Mouse (Mus musculus) C2C12 (cell line): Measurements from ENCODE around the gene Asic2. TPM values are rescaled to one million over a fixed set of nuclear protein-coding genes. Genes with fewer than 3 reads are reported as not detected.
A peak's percentile ranks its signal among the peaks of the same experiment; 100 is the strongest.

Experiments
- H3K27me3 ChIP-seq: one replicate; pipeline ENCODE4 v1.6.1; 2011; ENCODE audit not compliant: control insufficient read depth, insufficient read depth, insufficient read length
- H3K36me3 ChIP-seq: one replicate; pipeline ENCODE4 v1.6.1; 2011; ENCODE audit not compliant: control insufficient read depth, insufficient read depth
- H3K4me3 ChIP-seq: one replicate; pipeline ENCODE4 v1.5.1; 2011; ENCODE audit warnings: mild to moderate bottlenecking, control low read depth; ENCODE audit not compliant: poor library complexity, insufficient read depth, severe bottlenecking
- H3K79me2 ChIP-seq: one replicate; pipeline ENCODE4 v1.6.1; 2011; ENCODE audit not compliant: control insufficient read depth, insufficient read depth
- H3K79me3 ChIP-seq: one replicate; pipeline ENCODE4 v1.6.1; 2011; ENCODE audit warnings: low read depth, control low read depth
- H3ac ChIP-seq: one replicate; pipeline ENCODE3; 2011; ENCODE audit warnings: low read depth; ENCODE audit not compliant: control insufficient read depth, insufficient read length
- CEBPB ChIP-seq: IDR thresholded peaks from one replicate; pipeline ENCODE4 v1.6.1; 2011; ENCODE audit warnings: low read depth, mild to moderate bottlenecking, control low read depth, moderate library complexity
- CTCF ChIP-seq: IDR thresholded peaks from one replicate; pipeline ENCODE4 v1.5.1; 2011; ENCODE audit not compliant: control insufficient read depth, insufficient read depth, insufficient read length
- FOSL1 ChIP-seq: IDR thresholded peaks from one replicate; pipeline ENCODE4 v1.8.0; 2011; ENCODE audit warnings: mild to moderate bottlenecking, low read length; ENCODE audit not compliant: poor library complexity, insufficient read depth, severe bottlenecking
- MAX ChIP-seq: IDR thresholded peaks from one replicate; pipeline ENCODE4 v1.6.1; 2011; ENCODE audit warnings: mild to moderate bottlenecking, control low read depth
- MYOD1 ChIP-seq: IDR thresholded peaks from one replicate; pipeline ENCODE4 v1.6.1; 2011; ENCODE audit warnings: low read depth; ENCODE audit not compliant: control insufficient read depth, insufficient read length
- MYOG ChIP-seq: IDR thresholded peaks from one replicate; pipeline ENCODE4 v1.6.1; 2011; ENCODE audit not compliant: control insufficient read depth, insufficient read length; ENCODE audit errors: extremely low read depth
- USF1 ChIP-seq: IDR thresholded peaks from one replicate; pipeline ENCODE4 v1.6.1; 2011; ENCODE audit warnings: low read depth, mild to moderate bottlenecking, control low read depth, moderate library complexity
- polyA plus RNA-seq: library from polyadenylated mRNA; unstranded; fragments of >200 nt; fragmentation: generic; extraction: Trizol; gene quantifications from one replicate; pipeline ENCODE4 v1.2.1, GENCODE M21; 2012; ENCODE audit warnings: missing spikeins

The Asic2 gene
- polyA plus RNA-seq, 1 experiment = not detected

- peak overlapping the region; percentile 1 for H3ac ChIP-seq
- no peaks in the 10 kb centered on the region for H3K79me2 ChIP-seq
- no peak overlapping the region for H3K4me3 ChIP-seq
- no peaks in the 10 kb centered on the region for H3K36me3 ChIP-seq
- peak; percentile 100 for TF ChIP-seq CEBPB
- TF ChIP-seq MAX = peak; percentile 80
- TF ChIP-seq MYOG = no peak
- H3K27me3 ChIP-seq = no peaks in the 10 kb centered on the region
- H3K79me3 ChIP-seq = no peaks in the 10 kb centered on the region
Observed at GRCm38 (mm10) chr11:82006796-82007423, 38.7 kb upstream of the Asic2 start.

- Histone ChIP-seq H3K4me3 (no peak overlapping the region), H3K79me2 (no peaks in the 10 kb centered on the region), H3K27me3 (no peaks in the 10 kb centered on the region), H3K36me3 (no peaks in the 10 kb centered on the region), H3K79me3 (no peaks in the 10 kb centered on the region), H3ac (no peak overlapping the region)
- TF ChIP-seq CEBPB (no peak), FOSL1 (no peak), CTCF (no peak), MYOD1 (no peak), MYOG (no peak), MAX (no peak), USF1 (no peak)
Observed at GRCm38 (mm10) chr11:82004810-82005209, 36.6 kb upstream of the Asic2 start.

GRCm38 (mm10) chr11:82000581-82000980 is 32.3 kb upstream of the Asic2 start:
- no peaks in the 10 kb centered on the region for H3K27me3 ChIP-seq

GRCm38 (mm10) chr11:81999469-81999868 is 31.2 kb upstream of the Asic2 start:
- Histone ChIP-seq H3ac (no peak overlapping the region), H3K79me3 (no peaks in the 10 kb centered on the region), H3K4me3 (no peak overlapping the region), H3K79me2 (no peaks in the 10 kb centered on the region), H3K27me3 (no peaks in the 10 kb centered on the region), H3K36me3 (no peaks in the 10 kb centered on the region)
- TF ChIP-seq MAX (no peak), CTCF (no peak), MYOG (no peak), CEBPB (no peak), USF1 (no peak), FOSL1 (no peak), MYOD1 (no peak)

More at GRCm38 (mm10) chr11:82000581-82000980, 32.3 kb upstream of the Asic2 start:
- Histone ChIP-seq H3K4me3 (no peak overlapping the region), H3K79me2 (no peaks in the 10 kb centered on the region), H3ac (no peak overlapping the region), H3K79me3 (no peaks in the 10 kb centered on the region), H3K36me3 (no peaks in the 10 kb centered on the region)
- TF ChIP-seq FOSL1 (no peak), MYOD1 (no peak), CEBPB (no peak), CTCF (no peak), MAX (no peak), USF1 (no peak), MYOG (no peak)

- Histone ChIP-seq H3K36me3 (no peaks in the 10 kb centered on the region), H3K4me3 (no peak overlapping the region), H3ac (no peak overlapping the region), H3K27me3 (no peaks in the 10 kb centered on the region), H3K79me3 (no peaks in the 10 kb centered on the region), H3K79me2 (no peaks in the 10 kb centered on the region)
- TF ChIP-seq MAX = no peak
- no peak for TF ChIP-seq MYOD1
- no peak for TF ChIP-seq USF1
- no peak for TF ChIP-seq CTCF
- TF ChIP-seq CEBPB = no peak
- TF ChIP-seq FOSL1 = no peak
- no peak for TF ChIP-seq MYOG
Observed at GRCm38 (mm10) chr11:81998646-81999045, 30.4 kb upstream of the Asic2 start.

- no peak for TF ChIP-seq CEBPB
- no peak for TF ChIP-seq USF1
- TF ChIP-seq MAX = no peak
- TF ChIP-seq FOSL1 = no peak
- TF ChIP-seq MYOD1 = no peak
- no peak for TF ChIP-seq CTCF
- no peak for TF ChIP-seq MYOG
- Histone ChIP-seq H3K27me3 (no peaks in the 10 kb centered on the region), H3K79me2 (no peaks in the 10 kb centered on the region), H3K4me3 (no peak overlapping the region), H3K36me3 (no peaks in the 10 kb centered on the region), H3ac (no peak overlapping the region), H3K79me3 (no peaks in the 10 kb centered on the region)
Observed at GRCm38 (mm10) chr11:81997085-81997484, 28.8 kb upstream of the Asic2 start.
